Mouse (Mus musculus) kidney, postnatal 0 days (tissue): ENCODE measurements at regions not wholly inside any gene's neighbourhood (a gene's known extent, or its start where the extent isn't known, plus 50 kb on each side); places are given as distances from the start of the nearest gene placed in this dataset.

Experiments
- ATAC-seq: fragments of 200-750 bp; cut with Nextera tagmentation; replicated peaks from 2 replicates; pipeline ENCODE4 v1.8.0; 2017; ENCODE audit warnings: low read depth, moderate number of reproducible peaks, moderate TSS enrichment, moderate library complexity; ENCODE audit not compliant: low FRiP score
- DNase-seq: peaks from one replicate; pipeline ENCODE4 v3.0.0-alpha.2; 2016; ENCODE audit warnings: low spot score
- H3K27ac ChIP-seq: fragments of 300-500 bp; sonication (generic); 2 replicates; pipeline ENCODE4 v1.5.1; 2014; ENCODE audit warnings: mild to moderate bottlenecking
- H3K27me3 ChIP-seq: fragments of 300-500 bp; sonication (generic); 2 replicates; pipeline ENCODE4 v1.6.1; 2014; ENCODE audit warnings: low read length, mixed read lengths; ENCODE audit not compliant: insufficient read depth
- H3K36me3 ChIP-seq: fragments of 300-500 bp; sonication (generic); 2 replicates; pipeline ENCODE4 v1.6.1; 2014; ENCODE audit warnings: low read length, mixed read lengths; ENCODE audit not compliant: insufficient read depth
- H3K4me1 ChIP-seq: fragments of 300-500 bp; sonication (generic); replicated peaks from 2 replicates; pipeline ENCODE4 v1.6.1; 2014; ENCODE audit warnings: antibody characterized with exemption, low read length, mixed read lengths; ENCODE audit not compliant: insufficient read depth
- H3K4me2 ChIP-seq: fragments of 300-500 bp; sonication (generic); 2 replicates; pipeline ENCODE4 v1.6.1; 2014; ENCODE audit warnings: mild to moderate bottlenecking, low read length, moderate library complexity, mixed read lengths
- H3K4me3 ChIP-seq: fragments of 300-500 bp; sonication (generic); replicated peaks from 2 replicates; pipeline ENCODE4 v1.5.1; 2014; ENCODE audit warnings: low read depth, low read length
- H3K9ac ChIP-seq: fragments of 300-500 bp; sonication (generic); 2 replicates; pipeline ENCODE4 v1.6.1; 2014; ENCODE audit warnings: low read depth, low read length
- H3K9me3 ChIP-seq: fragments of 300-500 bp; sonication (generic); replicated peaks from 2 replicates; pipeline ENCODE4 v1.6.1; 2016; ENCODE audit warnings: low read length, inconsistent platforms, mixed read lengths
- CTCF ChIP-seq: IDR thresholded peaks from 2 replicates; pipeline ENCODE4 v1.5.1; 2016; ENCODE audit warnings: antibody characterized with exemption, low read depth, mild to moderate bottlenecking, moderate library complexity
- WGBS: fragments of 180-500 bp; shearing (Covaris S2); extraction: QIAGEN DNeasy Blood & Tissue Kit; methylation state at CpG from one replicate; pipeline ENCODE4 v1.1.7; 2014; 5-methylcytosine and 5-hydroxymethylcytosine counted together

DNA sequence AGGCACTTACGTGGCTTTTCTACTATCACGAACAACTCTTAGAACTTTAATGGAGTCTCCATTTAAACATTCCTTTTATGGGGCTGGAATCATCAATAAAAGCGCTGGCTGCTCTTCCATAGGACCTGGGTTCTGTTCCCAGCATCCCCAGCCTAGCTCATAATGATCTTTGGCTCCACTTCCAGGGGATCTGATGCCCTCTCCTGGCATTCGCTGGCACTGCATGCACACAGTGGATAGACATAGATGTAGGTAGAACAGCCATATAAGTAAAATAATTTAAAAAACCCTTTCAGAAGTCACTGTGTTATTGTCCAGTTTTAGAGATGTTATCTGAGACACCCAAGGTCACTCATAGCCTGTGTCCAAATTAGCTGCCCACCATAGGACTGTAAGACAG is 216.4 kb upstream of the Csf3r start:
- Histone ChIP-seq H3K9ac (no peak overlapping the region), H3K4me2 (no peak overlapping the region), H3K27me3 (no peaks in the 10 kb centered on the region), H3K36me3 (no peaks in the 10 kb centered on the region), H3K4me3 (no peak overlapping the region), H3K4me1 (no peaks in the 10 kb centered on the region), H3K9me3 (no peaks in the 10 kb centered on the region), H3K27ac (no peak overlapping the region)
- ATAC-seq (no peak), DNase-seq (no peak)
- WGBS, result 91% methylated on average over 4 of the region's 4 CpGs
- TF ChIP-seq CTCF, result no peak; the same call in 1 of the 2 replicates

DNA sequence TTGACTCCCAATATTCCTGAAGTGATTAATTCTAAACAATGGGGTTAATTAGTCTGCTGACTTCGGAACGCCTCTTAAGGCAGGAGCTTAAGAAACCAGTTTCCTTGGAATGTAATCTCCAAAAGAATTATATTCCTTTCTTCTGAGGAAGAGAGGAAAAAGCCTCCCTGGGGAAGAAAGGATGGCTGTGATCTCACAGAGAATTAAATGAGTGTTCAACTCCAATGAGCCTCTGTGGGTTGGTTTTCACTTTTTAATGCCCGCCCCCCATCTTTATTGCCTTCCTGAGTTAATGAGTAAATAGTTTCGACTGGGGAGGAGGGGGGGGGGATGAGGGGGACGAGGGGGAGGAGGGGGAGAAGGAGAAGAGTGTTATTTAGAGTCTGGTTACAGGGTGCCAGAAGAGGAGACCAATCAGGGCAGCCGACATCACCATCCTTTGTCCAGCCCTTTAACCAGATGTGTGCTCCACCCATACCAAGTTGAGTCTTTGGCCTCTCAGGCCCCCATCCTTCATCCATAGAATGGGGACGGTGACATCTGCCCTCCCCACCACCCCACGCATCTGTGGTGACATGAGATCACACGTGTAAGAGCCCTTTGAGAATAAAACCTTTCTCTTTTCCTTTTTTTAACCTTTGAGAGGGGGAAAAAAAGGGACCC is 214.8 kb upstream of the Csf3r start:
- DNase-seq, result peak; percentile 11
- TF ChIP-seq CTCF, result no peak

DNA sequence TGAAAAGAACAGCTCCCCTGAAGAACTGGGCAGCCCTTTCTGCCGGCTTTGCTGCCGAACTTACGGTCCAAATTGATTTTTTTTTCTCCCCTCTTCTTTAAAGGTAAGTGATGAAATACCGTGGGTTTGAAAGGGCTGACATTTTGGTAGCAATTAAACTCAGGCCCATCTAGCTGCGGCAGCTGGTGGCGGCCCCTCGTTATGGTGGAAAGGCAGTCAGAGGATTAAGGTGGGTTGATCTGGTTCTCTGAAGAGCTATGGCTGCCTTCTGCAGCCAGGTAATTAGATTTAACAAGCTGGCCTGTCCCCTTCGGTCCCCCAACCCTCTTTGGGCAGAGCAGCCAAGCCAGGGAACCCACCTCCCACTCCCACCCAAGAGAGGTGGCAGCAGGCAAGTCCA is 214.1 kb upstream of the Csf3r start:
- H3K9ac ChIP-seq, result no peak overlapping the region
- TF ChIP-seq CTCF, result no peak
- no peaks in the 10 kb centered on the region for H3K9me3 ChIP-seq
- H3K4me2 ChIP-seq, result no peak overlapping the region
- no peaks in the 10 kb centered on the region for H3K36me3 ChIP-seq
- H3K27ac ChIP-seq, result no peak overlapping the region
- 33% methylated on average over 8 of the region's 8 CpGs for WGBS
- DNase-seq (no peak), ATAC-seq (no peak)
- no peaks in the 10 kb centered on the region for H3K4me1 ChIP-seq
- H3K27me3 ChIP-seq, result no peaks in the 10 kb centered on the region
- H3K4me3 ChIP-seq, result no peak overlapping the region

More for the DNA sequence above, 214.8 kb upstream of the Csf3r start:
- no peak overlapping the region for H3K9ac ChIP-seq
- no peaks in the 10 kb centered on the region for H3K4me1 ChIP-seq
- H3K27me3 ChIP-seq, result no peaks in the 10 kb centered on the region
- H3K4me2 ChIP-seq, result no peak overlapping the region
- no peak overlapping the region for H3K27ac ChIP-seq
- ATAC-seq, result no peak
- no peak overlapping the region for H3K4me3 ChIP-seq
- H3K36me3 ChIP-seq, result no peaks in the 10 kb centered on the region
- WGBS, result 8% methylated on average over 8 of the region's 9 CpGs
- no peaks in the 10 kb centered on the region for H3K9me3 ChIP-seq

DNA sequence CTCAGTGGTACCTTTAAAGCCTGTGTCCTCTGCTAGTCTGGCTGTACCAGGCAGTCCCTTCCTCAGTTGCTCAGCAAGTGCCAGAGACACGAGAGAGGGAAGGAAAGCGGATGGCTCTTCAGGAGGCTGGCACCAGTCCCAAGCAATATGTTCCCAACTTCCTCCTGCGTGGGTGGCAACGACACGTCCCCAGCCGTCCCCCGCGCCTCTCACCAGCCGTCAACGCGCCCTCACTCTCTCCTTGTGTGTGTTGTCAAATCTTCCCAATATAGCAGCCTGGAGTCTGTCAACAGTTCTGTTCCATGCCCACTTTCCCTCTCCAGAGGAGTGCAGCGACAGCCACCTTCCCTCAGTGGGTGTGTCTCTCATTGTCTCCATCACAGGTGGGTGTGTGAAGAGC is 210.0 kb upstream of the Csf3r start:
- Histone ChIP-seq H3K36me3 (no peaks in the 10 kb centered on the region), H3K27ac (no peak overlapping the region), H3K4me2 (no peak overlapping the region), H3K4me3 (no peak overlapping the region), H3K27me3 (no peaks in the 10 kb centered on the region), H3K9me3 (no peaks in the 10 kb centered on the region), H3K9ac (no peak overlapping the region), H3K4me1 (no peaks in the 10 kb centered on the region)
- DNase-seq (no peak), ATAC-seq (no peak)
- 63% methylated on average over 12 of the region's 12 CpGs for WGBS
- no peak for TF ChIP-seq CTCF

DNA sequence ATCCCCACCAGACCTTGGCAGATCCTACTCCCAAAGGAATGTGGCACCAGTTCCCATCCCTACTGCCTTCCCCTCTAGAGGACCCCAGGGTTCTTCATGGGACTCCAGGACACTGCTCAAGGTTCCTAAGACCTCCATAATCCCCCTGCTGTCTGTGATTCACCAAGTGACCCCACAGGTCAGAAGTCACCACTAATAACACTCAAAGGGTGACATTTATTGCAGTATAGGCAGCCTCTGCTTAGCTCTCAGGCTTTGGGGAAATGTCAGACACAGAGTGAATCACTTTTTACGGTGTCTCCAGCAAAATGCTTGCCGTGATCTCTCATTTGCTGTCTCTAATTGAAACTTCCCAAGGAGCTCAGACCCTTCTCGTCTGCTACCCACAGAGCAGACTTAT is 209.1 kb upstream of the Csf3r start:
- H3K9me3 ChIP-seq, result no peaks in the 10 kb centered on the region
- H3K9ac ChIP-seq, result no peak overlapping the region
- H3K4me3 ChIP-seq, result no peak overlapping the region
- no peaks in the 10 kb centered on the region for H3K27me3 ChIP-seq
- DNase-seq, result no peak
- H3K27ac ChIP-seq, result no peak overlapping the region
- 11% methylated on average over 3 of the region's 3 CpGs for WGBS
- no peaks in the 10 kb centered on the region for H3K36me3 ChIP-seq
- no peak overlapping the region for H3K4me2 ChIP-seq
- TF ChIP-seq CTCF, result no peak
- no peak for ATAC-seq
- H3K4me1 ChIP-seq, result no peaks in the 10 kb centered on the region

DNA sequence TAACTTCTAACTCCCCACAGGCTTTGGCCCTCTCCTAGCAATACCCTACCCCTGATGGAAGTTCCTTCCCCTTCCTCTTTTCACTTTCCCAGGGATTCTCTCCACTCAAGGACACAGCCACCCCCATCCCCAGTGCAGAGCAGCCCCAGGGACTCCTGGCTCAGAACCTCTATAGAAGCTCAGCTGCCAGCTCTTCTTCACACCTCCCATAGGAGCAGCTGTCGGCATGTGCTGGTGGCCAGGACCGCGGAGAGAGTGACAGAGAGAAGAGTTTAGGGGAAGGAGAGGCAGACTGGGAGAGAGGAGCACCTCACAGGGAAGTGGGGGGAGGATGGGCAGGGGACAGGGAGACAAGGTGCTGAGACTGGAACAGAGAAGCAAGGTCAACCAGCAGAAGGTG is 199.8 kb upstream of the Csf3r start:
- ATAC-seq, result no peak
- Histone ChIP-seq H3K9ac (no peak overlapping the region), H3K9me3 (no peaks in the 10 kb centered on the region), H3K4me1 (no peaks in the 10 kb centered on the region), H3K36me3 (no peaks in the 10 kb centered on the region), H3K27me3 (no peaks in the 10 kb centered on the region), H3K27ac (no peak overlapping the region), H3K4me2 (no peak overlapping the region), H3K4me3 (no peak overlapping the region)
- no peak for TF ChIP-seq CTCF
- 24% methylated on average over 3 of the region's 3 CpGs for WGBS
- DNase-seq, result no peak

DNA sequence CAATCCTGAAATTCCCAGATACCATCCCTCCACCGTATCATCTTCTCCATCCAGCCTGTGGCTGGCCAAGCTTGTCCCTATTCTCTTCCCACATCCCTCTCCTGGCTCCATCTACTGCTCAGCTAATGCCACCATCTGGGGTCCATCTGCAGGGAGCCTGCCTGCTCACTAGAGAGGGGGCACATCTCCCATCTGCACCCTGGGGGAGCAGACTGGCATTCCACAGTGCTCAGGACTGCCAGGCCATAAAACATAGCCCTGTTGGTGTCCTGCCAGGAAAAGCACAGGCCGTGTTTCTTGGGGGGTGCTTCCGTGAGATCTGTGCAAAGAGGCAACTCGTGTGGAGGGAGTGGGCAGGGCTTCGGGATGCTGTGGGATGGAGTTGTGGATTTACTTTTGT is 197.9 kb upstream of the Csf3r start:
- no peak for TF ChIP-seq CTCF
- 51% methylated on average over 5 of the region's 5 CpGs for WGBS
- no peak for DNase-seq
- no peak overlapping the region for H3K4me3 ChIP-seq
- no peak overlapping the region for H3K27ac ChIP-seq
- no peak overlapping the region for H3K4me2 ChIP-seq
- no peaks in the 10 kb centered on the region for H3K4me1 ChIP-seq
- no peaks in the 10 kb centered on the region for H3K36me3 ChIP-seq
- no peak overlapping the region for H3K9ac ChIP-seq
- ATAC-seq, result no peak
- H3K9me3 ChIP-seq, result no peaks in the 10 kb centered on the region
- H3K27me3 ChIP-seq, result no peaks in the 10 kb centered on the region
